Mouse (Mus musculus): ENCODE measurements at regions not wholly inside any gene's neighbourhood (a gene's known extent, or its start where the extent isn't known, plus 50 kb on each side); places are given as distances from the start of the nearest gene placed in this dataset.

DNA sequence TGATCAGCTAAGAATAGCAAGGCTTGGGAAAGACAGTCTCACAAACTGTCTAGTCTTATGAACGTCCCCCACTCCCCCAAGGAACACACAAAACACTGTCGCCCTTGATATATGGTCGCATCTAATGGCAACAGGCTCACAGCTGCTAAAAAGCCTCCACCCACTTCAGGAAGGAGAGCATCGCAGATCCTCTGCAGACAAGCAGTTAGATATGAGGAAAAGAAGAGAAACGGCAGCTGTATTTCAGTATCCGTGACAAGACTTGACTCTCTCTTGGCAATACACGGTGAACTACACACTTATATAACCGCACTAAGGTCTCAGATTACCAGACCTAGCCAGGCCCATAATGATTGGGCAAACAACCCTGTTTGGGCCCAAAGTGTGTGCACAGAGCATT, 161.5 kb upstream of the Sh3bp4 start:
- TF ChIP-seq CTCF (IDR thresholded peaks at IDR 0.05; ENCODE audit: control insufficient read depth, insufficient read depth, insufficient read length) (no peak), MAX (IDR thresholded peaks at IDR 0.05) (no peak)

All from C2C12 (cell line).